Mouse (Mus musculus): Measurements from ENCODE around the gene Sox5. TPM values are rescaled to one million over a fixed set of nuclear protein-coding genes. Genes with fewer than 3 reads are reported as not detected.

Gene Sox5
- polyA plus RNA-seq, 1 experiment from 2014 or later, result 4.2 TPM

- no peaks in the 10 kb centered on the region for H3K9me3 ChIP-seq (replicated peaks)
- no peak overlapping the region for H3K27ac ChIP-seq (replicated peaks)
- 51% methylated on average over 1 of the region's 1 CpGs for WGBS (ENCODE audit: insufficient replicate concordance)
- no peak overlapping the region for H3K4me3 ChIP-seq (replicated peaks)
- H3K36me3 ChIP-seq (replicated peaks), result no peaks in the 10 kb centered on the region
- no peak overlapping the region for H3K9ac ChIP-seq
- H3K27me3 ChIP-seq, result no peaks in the 10 kb centered on the region
- H3K4me1 ChIP-seq (replicated peaks), result no peaks in the 10 kb centered on the region
- no peak overlapping the region for H3K4me2 ChIP-seq
- ATAC-seq (ENCODE audit: insufficient read depth), result no peak
These were observed 215.9 kb downstream of the Sox5 start for GRCm38 (mm10) chr6:144565827-144566226.

- no peaks in the 10 kb centered on the region for H3K9me3 ChIP-seq (replicated peaks)
- H3K4me3 ChIP-seq (replicated peaks), result no peak overlapping the region
- H3K4me2 ChIP-seq, result no peak overlapping the region
- H3K27me3 ChIP-seq, result no peaks in the 10 kb centered on the region
- H3K9ac ChIP-seq, result no peak overlapping the region
- H3K4me1 ChIP-seq (replicated peaks), result no peaks in the 10 kb centered on the region
- H3K36me3 ChIP-seq (replicated peaks), result no peaks in the 10 kb centered on the region
- ATAC-seq (ENCODE audit: insufficient read depth), result no peak
- WGBS (ENCODE audit: insufficient replicate concordance), result 22% methylated on average over 5 of the region's 5 CpGs
- no peak overlapping the region for H3K27ac ChIP-seq (replicated peaks)
These were observed 220.1 kb downstream of the Sox5 start for GRCm38 (mm10) chr6:144561718-144562117.

- Histone ChIP-seq H3K9ac (no peak overlapping the region), H3K36me3 (replicated peaks) (no peaks in the 10 kb centered on the region), H3K27ac (replicated peaks) (no peak overlapping the region), H3K4me1 (replicated peaks) (no peaks in the 10 kb centered on the region), H3K27me3 (no peaks in the 10 kb centered on the region), H3K9me3 (replicated peaks) (no peaks in the 10 kb centered on the region), H3K4me2 (no peak overlapping the region), H3K4me3 (replicated peaks) (no peak overlapping the region)
- ATAC-seq (ENCODE audit: insufficient read depth), result no peak
- WGBS (ENCODE audit: insufficient replicate concordance), result 65% methylated on average over 3 of the region's 3 CpGs
These were observed 221.6 kb downstream of the Sox5 start for GRCm38 (mm10) chr6:144560211-144560610.

- H3K9me3 ChIP-seq (replicated peaks), result no peaks in the 10 kb centered on the region
- H3K4me1 ChIP-seq (replicated peaks), result no peaks in the 10 kb centered on the region
- H3K9ac ChIP-seq, result no peak overlapping the region
- ATAC-seq (ENCODE audit: insufficient read depth), result no peak
- H3K4me3 ChIP-seq (replicated peaks), result no peak overlapping the region
- H3K36me3 ChIP-seq (replicated peaks), result no peaks in the 10 kb centered on the region
- H3K27ac ChIP-seq (replicated peaks), result no peak overlapping the region
- WGBS (ENCODE audit: insufficient replicate concordance), result 57% methylated on average over 6 of the region's 6 CpGs
- no peaks in the 10 kb centered on the region for H3K27me3 ChIP-seq
- H3K4me2 ChIP-seq, result no peak overlapping the region
These were observed 228.3 kb downstream of the Sox5 start for GRCm38 (mm10) chr6:144553476-144553875.

GRCm38 (mm10) chr6:144548991-144549390 lies 232.8 kb downstream of the Sox5 start:
- H3K4me1 ChIP-seq (replicated peaks), result no peaks in the 10 kb centered on the region
- H3K9ac ChIP-seq, result no peak overlapping the region
- ATAC-seq (ENCODE audit: insufficient read depth), result no peak
- 73% methylated on average over 8 of the region's 8 CpGs for WGBS (ENCODE audit: insufficient replicate concordance)
- H3K36me3 ChIP-seq (replicated peaks), result no peaks in the 10 kb centered on the region
- no peak overlapping the region for H3K4me2 ChIP-seq
- H3K27me3 ChIP-seq, result no peaks in the 10 kb centered on the region
- no peak overlapping the region for H3K27ac ChIP-seq (replicated peaks)
- H3K9me3 ChIP-seq (replicated peaks), result no peaks in the 10 kb centered on the region
- H3K4me3 ChIP-seq (replicated peaks), result no peak overlapping the region

- Histone ChIP-seq H3K4me3 (replicated peaks) (no peak overlapping the region), H3K9me3 (replicated peaks) (no peaks in the 10 kb centered on the region), H3K9ac (no peak overlapping the region), H3K27me3 (no peaks in the 10 kb centered on the region), H3K27ac (replicated peaks) (no peak overlapping the region), H3K4me2 (no peak overlapping the region), H3K4me1 (replicated peaks) (no peaks in the 10 kb centered on the region), H3K36me3 (replicated peaks) (no peaks in the 10 kb centered on the region)
- no peak for ATAC-seq (ENCODE audit: insufficient read depth)
These were observed 234.6 kb downstream of the Sox5 start for GRCm38 (mm10) chr6:144547141-144547540.

GRCm38 (mm10) chr6:144545549-144545948 lies 236.2 kb downstream of the Sox5 start:
- H3K4me3 ChIP-seq (replicated peaks), result no peak overlapping the region
- H3K9me3 ChIP-seq (replicated peaks), result no peaks in the 10 kb centered on the region
- ATAC-seq (ENCODE audit: insufficient read depth), result no peak
- no peak overlapping the region for H3K4me2 ChIP-seq
- no peak overlapping the region for H3K9ac ChIP-seq
- H3K27ac ChIP-seq (replicated peaks), result no peak overlapping the region
- no peaks in the 10 kb centered on the region for H3K4me1 ChIP-seq (replicated peaks)
- no peaks in the 10 kb centered on the region for H3K36me3 ChIP-seq (replicated peaks)
- WGBS (ENCODE audit: insufficient replicate concordance), result 70% methylated on average over 8 of the region's 8 CpGs
- no peaks in the 10 kb centered on the region for H3K27me3 ChIP-seq

GRCm38 (mm10) chr6:144541316-144541715 lies 240.5 kb downstream of the Sox5 start:
- no peak overlapping the region for H3K27ac ChIP-seq (replicated peaks)
- no peaks in the 10 kb centered on the region for H3K36me3 ChIP-seq (replicated peaks)
- H3K9ac ChIP-seq, result no peak overlapping the region
- no peak for ATAC-seq (ENCODE audit: insufficient read depth)
- H3K27me3 ChIP-seq, result no peaks in the 10 kb centered on the region
- no peaks in the 10 kb centered on the region for H3K4me1 ChIP-seq (replicated peaks)
- no peaks in the 10 kb centered on the region for H3K9me3 ChIP-seq (replicated peaks)
- no peak overlapping the region for H3K4me2 ChIP-seq
- H3K4me3 ChIP-seq (replicated peaks), result no peak overlapping the region
- WGBS (ENCODE audit: insufficient replicate concordance), result 82% methylated on average over 9 of the region's 9 CpGs

GRCm38 (mm10) chr6:144539439-144540192 lies 242.2 kb downstream of the Sox5 start:
- 65% methylated on average over 18 of the region's 18 CpGs for WGBS (ENCODE audit: insufficient replicate concordance)
- no peak overlapping the region for H3K4me2 ChIP-seq
- H3K4me3 ChIP-seq (replicated peaks), result no peak overlapping the region
- no peaks in the 10 kb centered on the region for H3K27me3 ChIP-seq
- H3K9me3 ChIP-seq (replicated peaks), result no peaks in the 10 kb centered on the region
- H3K36me3 ChIP-seq (replicated peaks), result no peaks in the 10 kb centered on the region
- no peak overlapping the region for H3K27ac ChIP-seq (replicated peaks)
- H3K9ac ChIP-seq, result no peak overlapping the region
- no peaks in the 10 kb centered on the region for H3K4me1 ChIP-seq (replicated peaks)
- ATAC-seq (ENCODE audit: insufficient read depth), result no peak

GRCm38 (mm10) chr6:144523479-144523878 lies 258.3 kb downstream of the Sox5 start:
- no peaks in the 10 kb centered on the region for H3K9me3 ChIP-seq (replicated peaks)
- 59% methylated on average over 11 of the region's 11 CpGs for WGBS (ENCODE audit: insufficient replicate concordance)
- no peak overlapping the region for H3K9ac ChIP-seq
- H3K4me2 ChIP-seq, result no peak overlapping the region
- no peaks in the 10 kb centered on the region for H3K36me3 ChIP-seq (replicated peaks)
- H3K27me3 ChIP-seq, result no peaks in the 10 kb centered on the region
- H3K4me3 ChIP-seq (replicated peaks), result no peak overlapping the region
- H3K4me1 ChIP-seq (replicated peaks), result no peaks in the 10 kb centered on the region
- no peak for ATAC-seq (ENCODE audit: insufficient read depth)
- no peak overlapping the region for H3K27ac ChIP-seq (replicated peaks)

- Histone ChIP-seq H3K4me3 (replicated peaks) (no peak overlapping the region), H3K9me3 (replicated peaks) (no peaks in the 10 kb centered on the region), H3K36me3 (replicated peaks) (no peaks in the 10 kb centered on the region), H3K27me3 (no peaks in the 10 kb centered on the region), H3K9ac (no peak overlapping the region), H3K27ac (replicated peaks) (no peak overlapping the region), H3K4me2 (no peak overlapping the region), H3K4me1 (replicated peaks) (no peaks in the 10 kb centered on the region)
- WGBS (ENCODE audit: insufficient replicate concordance), result 60% methylated on average over 2 of the region's 2 CpGs
- ATAC-seq (ENCODE audit: insufficient read depth), result no peak
These were observed 263.0 kb downstream of the Sox5 start for GRCm38 (mm10) chr6:144518811-144519210.

GRCm38 (mm10) chr6:144515905-144516304 lies 265.9 kb downstream of the Sox5 start:
- no peak for ATAC-seq (ENCODE audit: insufficient read depth)
- Histone ChIP-seq H3K4me3 (replicated peaks) (no peak overlapping the region), H3K4me2 (no peak overlapping the region), H3K36me3 (replicated peaks) (no peaks in the 10 kb centered on the region), H3K27me3 (no peaks in the 10 kb centered on the region), H3K9ac (no peak overlapping the region), H3K4me1 (replicated peaks) (no peaks in the 10 kb centered on the region), H3K9me3 (replicated peaks) (no peaks in the 10 kb centered on the region), H3K27ac (replicated peaks) (no peak overlapping the region)
- WGBS (ENCODE audit: insufficient replicate concordance), result 74% methylated on average over 8 of the region's 8 CpGs

Measured in liver, embryonic 15.5 days (tissue).